ENCODE assay signal across 34 mouse cellular contexts in genomic region chr8:107715901-107716300, GRCm38 (mm10).
"Had no signal": no experiment of that assay in that cellular context is flagged by ENCODE, and none has a peak within 500 bp of the region (broad histone marks: within the 10 kb centered on the region; RNA-seq: fewer than 3 reads in every experiment).

No protein-coding gene starts in this region.

- H3K36me3 ChIP-seq: heart, embryonic 12.5 days; heart, embryonic 13.5 days; heart, embryonic 15.5 days; hindbrain, embryonic 10.5 days; hindbrain, embryonic 12.5 days; hindbrain, embryonic 13.5 days; hindbrain, embryonic 15.5 days; intestine, embryonic 15.5 days; kidney, embryonic 15.5 days had no signal

- H3K4me1 ChIP-seq: heart, embryonic 12.5 days; heart, embryonic 13.5 days; heart, embryonic 15.5 days; hindbrain, embryonic 10.5 days; hindbrain, embryonic 12.5 days; hindbrain, embryonic 13.5 days; hindbrain, embryonic 15.5 days; intestine, embryonic 15.5 days; kidney, embryonic 15.5 days had no signal

- H3K4me2 ChIP-seq: heart, embryonic 12.5 days; heart, embryonic 13.5 days; heart, embryonic 15.5 days; hindbrain, embryonic 12.5 days; hindbrain, embryonic 13.5 days; hindbrain, embryonic 14.5 days; hindbrain, embryonic 15.5 days; intestine, embryonic 15.5 days; kidney, embryonic 15.5 days had no signal

- H3K4me3 ChIP-seq: heart, embryonic 12.5 days; heart, embryonic 13.5 days; heart, embryonic 15.5 days; hindbrain, embryonic 10.5 days; hindbrain, embryonic 12.5 days; hindbrain, embryonic 13.5 days; hindbrain, embryonic 15.5 days; intestine, embryonic 15.5 days; kidney, embryonic 15.5 days; layer of hippocampus, adult 2 months; left cerebral cortex, adult 2 months had no signal

- ATAC-seq: hindbrain, embryonic 16.5 days; hindbrain, postnatal 0 days; inflammation-experienced regulatory T-cells, adult 6 months; intestine, embryonic 15.5 days; intestine, embryonic 16.5 days; intestine, postnatal 0 days had no signal

- DNase-seq: heart, postnatal 10 days; heart, postnatal 14 days; heart, postnatal 36 days; heart, postnatal 4 days; kidney, adult 11 months; kidney, adult 18-20 months; kidney, adult 2 months; kidney, adult 8-10 months; kidney, adult 9 months; kidney, postnatal 10 days; kidney, postnatal 14 days; kidney, postnatal 25 days; kidney, postnatal 36 days; kidney, postnatal 4 days; layer of hippocampus, adult 9-11 months; layer of hippocampus, postnatal 36 days had no signal

- H3K27me3 ChIP-seq: heart, embryonic 12.5 days; heart, embryonic 13.5 days; heart, embryonic 15.5 days; hindbrain, embryonic 12.5 days; hindbrain, embryonic 13.5 days; hindbrain, embryonic 15.5 days; intestine, embryonic 15.5 days; kidney, embryonic 15.5 days had no signal

- H3K9me3 ChIP-seq: heart, embryonic 12.5 days; heart, embryonic 13.5 days; heart, embryonic 15.5 days; hindbrain, embryonic 10.5 days; hindbrain, embryonic 12.5 days; hindbrain, embryonic 13.5 days; hindbrain, embryonic 15.5 days; intestine, embryonic 15.5 days; kidney, embryonic 15.5 days had no signal

- H3K9ac ChIP-seq: heart, embryonic 12.5 days; heart, embryonic 13.5 days; heart, embryonic 15.5 days; hindbrain, embryonic 12.5 days; hindbrain, embryonic 13.5 days; hindbrain, embryonic 14.5 days; hindbrain, embryonic 15.5 days; intestine, embryonic 15.5 days; kidney, embryonic 15.5 days had no signal

- H3K27ac ChIP-seq: heart, embryonic 13.5 days; heart, embryonic 15.5 days; hindbrain, embryonic 10.5 days; hindbrain, embryonic 12.5 days; hindbrain, embryonic 13.5 days; hindbrain, embryonic 14.5 days; hindbrain, embryonic 15.5 days; hindbrain, postnatal 0 days; intestine, embryonic 15.5 days; kidney, embryonic 15.5 days; kidney, postnatal 0 days; layer of hippocampus, adult 2 months; left cerebral cortex, adult 2 months had no signal
